Mouse (Mus musculus): ENCODE data around the gene Abcc10. TPM values are rescaled to one million over a fixed set of nuclear protein-coding genes. Genes with fewer than 3 reads are reported as not detected.
A peak's percentile ranks its signal among the peaks of the same experiment; 100 is the strongest.

Abcc10 gene
- total RNA-seq, 1 experiment from 2014 or later = 1.3 TPM

GRCm38 (mm10) chr17:46269771-46270534 is 58.2 kb downstream of the Abcc10 start:
- ATAC-seq (replicated peaks in 1 of 2; ENCODE audit: insufficient read depth in 1 of 2, low FRiP score in 2 of 2, low TSS enrichment in 1 of 2, low read depth in 1 of 2, poor library complexity in 2 of 2, severe bottlenecking in 2 of 2) = no peak

- ATAC-seq (replicated peaks in 1 of 2; ENCODE audit: insufficient read depth in 1 of 2, low FRiP score in 2 of 2, low TSS enrichment in 1 of 2, low read depth in 1 of 2, poor library complexity in 2 of 2, severe bottlenecking in 2 of 2) = no peak
Observed at GRCm38 (mm10) chr17:46268026-46268720, 60.0 kb downstream of the Abcc10 start.

GRCm38 (mm10) chr17:46267511-46267910 is 60.6 kb downstream of the Abcc10 start:
- ATAC-seq (replicated peaks in 1 of 2; ENCODE audit: insufficient read depth in 1 of 2, low FRiP score in 2 of 2, low TSS enrichment in 1 of 2, low read depth in 1 of 2, poor library complexity in 2 of 2, severe bottlenecking in 2 of 2) = no peak

- ATAC-seq (replicated peaks in 1 of 2; ENCODE audit: insufficient read depth in 1 of 2, low FRiP score in 2 of 2, low TSS enrichment in 1 of 2, low read depth in 1 of 2, poor library complexity in 2 of 2, severe bottlenecking in 2 of 2) = no peak
Observed at GRCm38 (mm10) chr17:46266986-46267385, 61.2 kb downstream of the Abcc10 start.

- peak; percentile 63 to 78; a peak in 3 of 4 replicates for ATAC-seq (replicated peaks in 1 of 2; ENCODE audit: insufficient read depth in 1 of 2, low FRiP score in 2 of 2, low TSS enrichment in 1 of 2, low read depth in 1 of 2, poor library complexity in 2 of 2, severe bottlenecking in 2 of 2)
Observed at GRCm38 (mm10) chr17:46265918-46266618, 62.1 kb downstream of the Abcc10 start.

- no peak for ATAC-seq (replicated peaks in 1 of 2; ENCODE audit: insufficient read depth in 1 of 2, low FRiP score in 2 of 2, low TSS enrichment in 1 of 2, low read depth in 1 of 2, poor library complexity in 2 of 2, severe bottlenecking in 2 of 2)
Observed at GRCm38 (mm10) chr17:46265502-46265901, 62.6 kb downstream of the Abcc10 start.

- ATAC-seq (replicated peaks in 1 of 2; ENCODE audit: insufficient read depth in 1 of 2, low FRiP score in 2 of 2, low TSS enrichment in 1 of 2, low read depth in 1 of 2, poor library complexity in 2 of 2, severe bottlenecking in 2 of 2) = no peak
Observed at GRCm38 (mm10) chr17:46262201-46262694, 65.9 kb downstream of the Abcc10 start.

GRCm38 (mm10) chr17:46259675-46260074 is 68.5 kb downstream of the Abcc10 start:
- ATAC-seq (replicated peaks in 1 of 2; ENCODE audit: insufficient read depth in 1 of 2, low FRiP score in 2 of 2, low TSS enrichment in 1 of 2, low read depth in 1 of 2, poor library complexity in 2 of 2, severe bottlenecking in 2 of 2) = no peak

- ATAC-seq (replicated peaks in 1 of 2; ENCODE audit: insufficient read depth in 1 of 2, low FRiP score in 2 of 2, low TSS enrichment in 1 of 2, low read depth in 1 of 2, poor library complexity in 2 of 2, severe bottlenecking in 2 of 2) = no peak
Observed at GRCm38 (mm10) chr17:46258279-46259053, 69.7 kb downstream of the Abcc10 start.

- no peak for ATAC-seq (replicated peaks in 1 of 2; ENCODE audit: insufficient read depth in 1 of 2, low FRiP score in 2 of 2, low TSS enrichment in 1 of 2, low read depth in 1 of 2, poor library complexity in 2 of 2, severe bottlenecking in 2 of 2)
Observed at GRCm38 (mm10) chr17:46255147-46255546, 73.0 kb downstream of the Abcc10 start.

GRCm38 (mm10) chr17:46254106-46254505 is 74.0 kb downstream of the Abcc10 start:
- ATAC-seq (replicated peaks in 1 of 2; ENCODE audit: insufficient read depth in 1 of 2, low FRiP score in 2 of 2, low TSS enrichment in 1 of 2, low read depth in 1 of 2, poor library complexity in 2 of 2, severe bottlenecking in 2 of 2) = no peak

- peak; percentile 57 to 69; a peak in 3 of 4 replicates for ATAC-seq (replicated peaks in 1 of 2; ENCODE audit: insufficient read depth in 1 of 2, low FRiP score in 2 of 2, low TSS enrichment in 1 of 2, low read depth in 1 of 2, poor library complexity in 2 of 2, severe bottlenecking in 2 of 2)
Observed at GRCm38 (mm10) chr17:46253452-46254084, 74.6 kb downstream of the Abcc10 start, which contains the start of gene Lrrc73. Gene Lrrc73 (plus strand): TSS chr17:46253531.

Other genes starting within 250 kb of the Abcc10 start
- gene Mrps18a, start 217.4 kb downstream of the Abcc10 start, total RNA-seq (2017) = 32.8 and 34.5 TPM in 2 replicates
- gene Rsph9, start 184.1 kb downstream of the Abcc10 start, total RNA-seq (2017) = 2.1 and 2.7 TPM in 2 replicates
- 0.60 and 8.4 TPM in 2 replicates for gene Mad2l1bp, start 174.8 kb downstream of the Abcc10 start, total RNA-seq (2017)
- 68.1 and 72.0 TPM in 2 replicates for gene Gtpbp2, start 167.3 kb downstream of the Abcc10 start, total RNA-seq (2017)
- 18.2 and 24.1 TPM in 2 replicates for gene Polh, start 125.7 kb downstream of the Abcc10 start, total RNA-seq (2017)
- 52.8 and 57.3 TPM in 2 replicates for gene Xpo5, start 125.6 kb downstream of the Abcc10 start, total RNA-seq (2017)
- 39.4 and 54.0 TPM in 2 replicates for gene Polr1c, start 80.3 kb downstream of the Abcc10 start, total RNA-seq (2017)
- 29.2 and 56.5 TPM in 2 replicates for gene Yipf3, start 80.3 kb downstream of the Abcc10 start, total RNA-seq (2017)
- 0.25 TPM in 1 of 2 replicates, not detected in the other for gene Lrrc73, start 74.8 kb downstream of the Abcc10 start, total RNA-seq (2017)
- 9.6 and 30.5 TPM in 2 replicates for gene Tjap1, start 45.3 kb downstream of the Abcc10 start, total RNA-seq (2017)
- not detected in 2 replicates for gene Dlk2, start 30.9 kb downstream of the Abcc10 start, total RNA-seq (2017)
- gene Zfp318, start 55.4 kb upstream of the Abcc10 start, total RNA-seq (2017) = 25.3 and 64.6 TPM in 2 replicates
- gene Crip3, start 100.6 kb upstream of the Abcc10 start, total RNA-seq (2017) = not detected in 2 replicates
- gene Slc22a7, start 110.1 kb upstream of the Abcc10 start, total RNA-seq (2017) = not detected in 2 replicates
- 0.05 and 0.69 TPM in 2 replicates for gene Ttbk1, start 159.3 kb upstream of the Abcc10 start, total RNA-seq (2017)
- 11.1 and 21.0 TPM in 2 replicates for gene Dnph1, start 168.4 kb upstream of the Abcc10 start, total RNA-seq (2017)
- gene Cul9, start 218.0 kb upstream of the Abcc10 start, total RNA-seq (2017) = 32.9 and 33.6 TPM in 2 replicates
- gene Srf, start 227.8 kb upstream of the Abcc10 start, total RNA-seq (2017) = 28.3 and 30.8 TPM in 2 replicates

Measured in hematopoietic stem cell, adult 5-6 weeks (primary cell).